Mouse (Mus musculus): ENCODE results near the gene Tfr2.

DNA sequence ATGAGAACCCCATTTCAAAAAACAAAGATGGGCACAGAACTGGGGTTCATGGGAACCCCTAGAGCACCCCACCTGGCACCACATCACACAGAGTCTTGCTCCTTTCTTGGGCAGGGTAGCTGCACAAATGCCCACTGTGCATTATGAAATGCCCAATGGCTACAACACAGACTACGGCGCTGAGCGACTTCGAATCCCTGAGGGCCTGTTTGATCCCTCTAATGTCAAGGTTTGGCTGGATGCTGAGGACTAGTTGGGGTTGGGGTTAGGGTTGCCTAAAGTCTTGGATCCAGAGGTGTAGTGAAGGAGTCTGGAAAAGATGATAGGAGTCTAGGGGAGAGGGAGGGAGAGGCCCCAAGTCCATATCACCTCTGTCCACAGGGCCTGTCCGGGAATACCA is 3.2 kb upstream of the Tfr2 start:
- no peak for TF ChIP-seq POLR2A (IDR thresholded peaks at IDR 0.05; ENCODE audit: extremely low read depth, insufficient read depth, low read length)
- TF ChIP-seq CTCF (IDR thresholded peaks at IDR 0.05; ENCODE audit: extremely low read depth, insufficient read depth, low read length): no peak
